Mouse (Mus musculus): ENCODE results near the gene Golt1a. TPM values are rescaled to one million over a fixed set of nuclear protein-coding genes. Genes with fewer than 3 reads are reported as not detected.
A peak's percentile ranks its signal among the peaks of the same experiment; 100 is the strongest.

Golt1a gene
- polyA plus RNA-seq, 1 experiment, result not detected

- TF ChIP-seq POLR2A (IDR thresholded peaks at IDR 0.05; ENCODE audit: borderline replicate concordance, extremely low read depth, insufficient read depth, insufficient read length, poor library complexity, severe bottlenecking), result no peak
- TF ChIP-seq CTCF (IDR thresholded peaks at IDR 0.05; ENCODE audit: borderline replicate concordance, extremely low read depth, insufficient read depth, insufficient read length), result no peak
- no peak for DNase-seq (ENCODE audit: low read depth)
These were observed 57.5 kb downstream of the Golt1a start for GRCm38 (mm10) chr1:133366951-133367605.

DNA sequence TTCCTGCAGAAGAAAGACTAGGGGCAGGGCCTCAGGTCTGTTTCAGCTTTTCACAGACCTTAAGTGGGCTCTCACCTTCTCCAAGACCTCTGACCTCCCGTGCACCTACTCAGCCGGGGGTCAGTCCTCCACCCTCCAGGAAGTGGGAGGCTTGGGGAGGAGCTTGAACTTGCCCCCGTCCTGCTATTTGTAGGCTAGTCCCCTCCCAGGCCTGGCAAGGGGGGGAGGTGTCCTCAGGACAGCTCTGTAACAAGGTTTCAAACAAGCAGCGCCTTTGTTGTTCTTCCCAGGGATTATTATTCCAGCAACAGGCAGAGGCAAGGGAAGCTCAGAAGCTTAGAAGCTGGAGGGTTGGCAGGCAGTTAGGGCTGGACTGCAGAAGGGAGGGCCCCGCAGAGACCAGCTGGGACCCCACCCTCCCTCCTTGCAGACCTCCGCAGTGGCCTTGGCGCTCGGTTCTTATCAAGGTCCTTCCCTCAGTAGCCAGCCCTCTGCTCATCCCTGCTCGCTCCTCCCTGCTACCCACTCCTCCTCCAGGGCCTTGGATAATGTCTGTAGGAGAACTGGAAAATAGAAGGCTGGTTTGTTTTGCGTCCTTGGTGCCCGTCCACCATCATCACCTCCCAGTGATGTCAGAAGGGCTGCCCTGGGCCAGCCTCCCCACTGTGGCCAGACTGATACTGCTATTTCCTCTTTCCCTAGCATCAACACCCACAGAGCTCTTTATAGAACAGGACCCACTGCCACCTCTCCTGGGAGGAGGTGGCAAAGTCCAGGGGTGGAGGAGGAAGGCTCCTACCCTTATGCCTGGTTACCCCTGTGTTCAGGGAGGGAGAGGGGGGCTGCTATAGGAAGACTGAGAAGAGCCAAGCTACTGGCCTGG lies 58.2 kb downstream of the Golt1a start:
- no peak for TF ChIP-seq CTCF (IDR thresholded peaks at IDR 0.05; ENCODE audit: borderline replicate concordance, extremely low read depth, insufficient read depth, insufficient read length)
- DNase-seq (ENCODE audit: low read depth), result peak; percentile 61

DNA sequence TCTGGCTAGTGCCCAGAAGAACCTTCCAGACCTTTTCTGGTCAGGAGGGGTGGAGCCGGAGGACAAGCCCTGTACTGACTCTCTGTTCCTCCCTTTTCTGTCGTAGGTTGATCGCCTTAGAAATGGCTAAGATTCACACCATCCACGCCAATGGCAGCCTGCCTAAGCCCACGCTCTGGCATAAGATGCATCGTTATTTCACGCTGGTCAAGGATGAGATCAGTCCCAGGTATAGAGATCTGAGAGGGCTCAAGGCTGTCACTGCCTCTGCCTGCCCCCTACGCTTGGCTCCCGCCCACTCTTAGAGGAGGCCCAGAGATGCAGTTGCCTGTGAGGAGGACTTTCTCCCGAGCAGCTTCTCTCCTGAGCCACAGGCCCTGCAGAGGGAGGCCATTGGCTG lies 59.0 kb downstream of the Golt1a start:
- TF ChIP-seq POLR2A (IDR thresholded peaks at IDR 0.05; ENCODE audit: borderline replicate concordance, extremely low read depth, insufficient read depth, insufficient read length, poor library complexity, severe bottlenecking), result no peak
- no peak for TF ChIP-seq CTCF (IDR thresholded peaks at IDR 0.05; ENCODE audit: borderline replicate concordance, extremely low read depth, insufficient read depth, insufficient read length)
- DNase-seq (ENCODE audit: low read depth), result no peak

DNA sequence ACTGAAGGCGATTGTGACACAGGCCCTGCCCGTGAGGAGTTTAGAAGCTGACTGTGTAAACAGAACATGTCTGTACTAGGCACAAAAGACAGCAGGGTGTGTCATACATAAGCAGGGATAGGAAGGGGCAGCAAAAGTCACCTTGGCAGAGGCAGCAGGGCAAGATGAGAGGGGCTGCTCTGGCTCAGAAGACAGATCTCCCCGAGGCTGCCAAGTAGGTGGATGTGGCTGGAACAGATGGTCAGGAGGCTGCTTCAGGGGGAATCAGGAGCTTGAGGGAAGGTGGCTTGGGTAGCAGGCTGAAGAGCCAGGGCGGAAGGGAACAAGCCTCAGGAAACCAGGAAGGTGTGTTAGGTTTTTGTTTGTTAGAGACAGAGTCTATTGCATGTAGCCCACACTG lies 60.8 kb downstream of the Golt1a start:
- no peak for DNase-seq (ENCODE audit: low read depth)
- TF ChIP-seq POLR2A (IDR thresholded peaks at IDR 0.05; ENCODE audit: borderline replicate concordance, extremely low read depth, insufficient read depth, insufficient read length, poor library complexity, severe bottlenecking) (no peak), CTCF (IDR thresholded peaks at IDR 0.05; ENCODE audit: borderline replicate concordance, extremely low read depth, insufficient read depth, insufficient read length) (no peak)

GRCm38 (mm10) chr1:133371431-133371830 lies 61.8 kb downstream of the Golt1a start:
- no peak for TF ChIP-seq POLR2A (IDR thresholded peaks at IDR 0.05; ENCODE audit: borderline replicate concordance, extremely low read depth, insufficient read depth, insufficient read length, poor library complexity, severe bottlenecking)
- no peak for TF ChIP-seq CTCF (IDR thresholded peaks at IDR 0.05; ENCODE audit: borderline replicate concordance, extremely low read depth, insufficient read depth, insufficient read length)
- DNase-seq (ENCODE audit: low read depth), result no peak

DNA sequence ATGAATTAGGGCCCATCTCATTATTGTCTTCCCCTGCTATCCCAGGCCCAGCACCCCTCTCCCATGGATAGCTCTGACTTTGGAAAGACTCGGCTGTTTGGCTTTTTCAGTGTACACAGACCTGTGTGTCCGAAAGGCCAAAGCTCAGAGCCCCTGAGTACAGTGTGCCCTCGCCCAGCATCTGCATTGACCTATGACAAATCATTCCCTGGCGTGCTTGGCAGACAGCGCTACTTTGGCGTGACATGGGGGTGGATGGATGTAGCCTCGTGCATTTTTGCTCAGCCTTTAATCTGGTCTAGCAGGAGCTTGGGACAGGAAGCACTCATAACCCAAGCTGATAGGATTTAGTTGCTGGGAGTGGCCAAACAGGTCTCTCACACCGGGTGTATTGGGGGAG lies 62.5 kb downstream of the Golt1a start:
- DNase-seq (ENCODE audit: low read depth), result no peak
- TF ChIP-seq POLR2A (IDR thresholded peaks at IDR 0.05; ENCODE audit: borderline replicate concordance, extremely low read depth, insufficient read depth, insufficient read length, poor library complexity, severe bottlenecking) (no peak), CTCF (IDR thresholded peaks at IDR 0.05; ENCODE audit: borderline replicate concordance, extremely low read depth, insufficient read depth, insufficient read length) (no peak)

Other genes with a start within 250 kb of the Golt1a start
- 25.9 and 31.3 TPM in 2 replicates for gene Ppp1r15b, start 178.7 kb upstream of the Golt1a start, polyA plus RNA-seq (2012; rRNA removed)
- gene Plekha6, start 145.6 kb upstream of the Golt1a start, polyA plus RNA-seq (2012; rRNA removed), result 51.4 and 78.3 TPM in 2 replicates
- not detected in 2 replicates for gene Kiss1, start 12.1 kb downstream of the Golt1a start, polyA plus RNA-seq (2012; rRNA removed)
- 1.7 and 4.5 TPM in 2 replicates for gene Ren1, start 40.7 kb downstream of the Golt1a start, polyA plus RNA-seq (2012; rRNA removed)
- gene Etnk2, start 53.8 kb downstream of the Golt1a start, polyA plus RNA-seq (2012; rRNA removed), result 9.6 and 12.1 TPM in 2 replicates
- gene Sox13, start 114.6 kb downstream of the Golt1a start, polyA plus RNA-seq (2012; rRNA removed), result 34.2 and 37.6 TPM in 2 replicates